ENCODE assay signal across 10 mouse cellular contexts in genomic region chr2:28387422-28387836, GRCm38 (mm10). TPM values are rescaled to one million over a fixed set of nuclear protein-coding genes. Genes with fewer than 3 reads are reported as not detected.
DNase-seq lines count a peak whose midpoint lies in the region; ATAC-seq lines count a peak whose summit lies in the region.
"Had no signal": no experiment of that assay in that cellular context is flagged by ENCODE, and none has a peak within 500 bp of the region (broad histone marks: within the 10 kb centered on the region; RNA-seq: fewer than 3 reads in every experiment).

No protein-coding gene starts in this region.

- H3K9me3 ChIP-seq in forebrain, embryonic 11.5 days (ENCODE audit: control insufficient read depth, low read length) = no peaks in the 10 kb centered on the region
- H3K9me3 ChIP-seq in hindbrain, embryonic 14.5 days (ENCODE audit: control insufficient read depth, low read length) = no peaks in the 10 kb centered on the region

- WGBS in forebrain, embryonic 11.5 days = 7% methylated on average over 6 of the region's 6 CpGs
- 4% methylated on average over 6 of the region's 6 CpGs for WGBS in hindbrain, embryonic 14.5 days

- H3K4me2 ChIP-seq in forebrain, embryonic 11.5 days (ENCODE audit: low read depth, low read length, severe bottlenecking) = no peak overlapping the region
- H3K4me2 ChIP-seq in hindbrain, embryonic 14.5 days (replicated peaks) = no peak overlapping the region

- intact Hi-C loops in left cerebral cortex, postnatal 25 days (cut with DNase I) = loop anchor here (1.0 kb wide), 1 partner anchor 26 kb away; no protein-coding TSS in a partner anchor

- peak; percentile 71 for DNase-seq in layer of hippocampus, adult 11-12 months (ENCODE audit: low spot score)
- no peak for DNase-seq in layer of hippocampus, adult 9-10 months (ENCODE audit: low spot score)
- DNase-seq in forebrain, embryonic 11.5 days (ENCODE audit: low spot score) = peak; percentile 82
- DNase-seq in hindbrain, embryonic 14.5 days (ENCODE audit: low spot score) = peak; percentile 74
- DNase-seq in left cerebral cortex, postnatal 25 days (ENCODE audit: low spot score in 2 of 2) = peak; percentile 79 to 95
- peak; percentile 99 for DNase-seq in retina, postnatal 1 day
- DNase-seq in urinary bladder, adult 18-20 months (ENCODE audit: low spot score in 2 of 2) = no peak

- no peak overlapping the region for H3K9ac ChIP-seq in forebrain, embryonic 11.5 days (ENCODE audit: low read length)
- no peak overlapping the region for H3K9ac ChIP-seq in hindbrain, embryonic 14.5 days

- H3K27ac ChIP-seq in forebrain, embryonic 11.5 days (ENCODE audit: low read depth, low read length) = peak overlapping the region; percentile 38; the same call in 1 of the 2 replicates
- peak overlapping the region; percentile 26 for H3K27ac ChIP-seq in hindbrain, embryonic 14.5 days
- H3K27ac ChIP-seq: macrophage had no signal

- no peak overlapping the region for H3K4me3 ChIP-seq in forebrain, embryonic 11.5 days (ENCODE audit: low read depth, low read length)
- H3K4me3 ChIP-seq in hindbrain, embryonic 14.5 days (replicated peaks; ENCODE audit: low read length) = no peak overlapping the region
- H3K4me3 ChIP-seq: erythroblast, embryonic 14.5 days had no signal

- H3K27me3 ChIP-seq in forebrain, embryonic 11.5 days (ENCODE audit: control insufficient read depth, insufficient read depth, low read length) = no peaks in the 10 kb centered on the region
- no peaks in the 10 kb centered on the region for H3K27me3 ChIP-seq in hindbrain, embryonic 14.5 days (ENCODE audit: control insufficient read depth, insufficient read depth, low read length)

- no peaks in the 10 kb centered on the region for H3K36me3 ChIP-seq in forebrain, embryonic 11.5 days (ENCODE audit: control insufficient read depth, insufficient read depth, low read length)
- no peaks in the 10 kb centered on the region for H3K36me3 ChIP-seq in hindbrain, embryonic 14.5 days (replicated peaks; ENCODE audit: control insufficient read depth, insufficient read depth)

- peak; percentile 76 for ATAC-seq in forebrain, embryonic 11.5 days (replicated peaks; ENCODE audit: low FRiP score)
- ATAC-seq in hindbrain, embryonic 14.5 days (ENCODE audit: low FRiP score) = peak; percentile 85
- no peak for ATAC-seq in erythroid progenitor cell, adult 5-6 weeks (replicated peaks; ENCODE audit: low FRiP score, poor library complexity, severe bottlenecking)

- H3K4me1 ChIP-seq in forebrain, embryonic 11.5 days (replicated peaks; ENCODE audit: control insufficient read depth, insufficient read depth, low read length) = peaks cover 4% of the 10 kb centered on the region; the same call in 1 of the 2 replicates
- peaks cover 39% of the 10 kb centered on the region for H3K4me1 ChIP-seq in hindbrain, embryonic 14.5 days (replicated peaks; ENCODE audit: control insufficient read depth, insufficient read depth, low read length)

RNA-seq across cellular contexts. Expression of gene Ppp1r26, which starts 59.2 kb away (rescaled TPM):
- polyA plus RNA-seq in forebrain, embryonic 11.5 days (2014; fragmentation: Nextera tagmentation; extraction: Ambion mirVana) = 7.4 and 7.8 TPM in 2 replicates
- 15.5 and 15.9 TPM in 2 replicates for polyA plus RNA-seq in hindbrain, embryonic 14.5 days (2014; fragmentation: Nextera tagmentation; extraction: Ambion mirVana)
- total RNA-seq in left cerebral cortex, postnatal 25 days (2021) = 10 to 100 TPM; 23.5 to 29.0 TPM
- total RNA-seq in erythroid progenitor cell, adult 5-6 weeks (2015; ENCODE audit: low replicate concordance) = not detected in 2 replicates
- not detected in 2 replicates for total RNA-seq in erythroid progenitor cell, adult 5-6 weeks (2017; ENCODE audit: low replicate concordance)
- polyA plus RNA-seq: erythroblast, embryonic 14.5 days had no signal

Comparison
In these comparisons a context has a peak if more than half of its experiments do, and no peak if none do; other contexts are left out.
1. DNase-seq: peak in layer of hippocampus, adult 11-12 months (single experiment), forebrain, embryonic 11.5 days (single experiment), hindbrain, embryonic 14.5 days (single experiment), left cerebral cortex, postnatal 25 days (2 of 2) and retina, postnatal 1 day (single experiment); none in layer of hippocampus, adult 9-10 months (single experiment) and urinary bladder, adult 18-20 months (0 of 2).
2. RNA of gene Ppp1r26, which starts 59.2 kb away (total RNA-seq): 23.5 to 29.0 TPM in left cerebral cortex, postnatal 25 days; not detected in erythroid progenitor cell, adult 5-6 weeks; every median in the first group is over 10 times any median in the second.